Mouse (Mus musculus) megakaryocyte, adult 5-6 weeks (primary cell): Measurements from ENCODE around the gene Gm13279. TPM values are rescaled to one million over a fixed set of nuclear protein-coding genes. Genes with fewer than 3 reads are reported as not detected.
"Not testable (repeated sequence)": the region's sequence is repeated elsewhere in the genome, so short reads cannot be mapped to it uniquely, and the experiment has no call there.

Source experiments
- ATAC-seq: 2 replicates; pipeline ENCODE4 v1.8.0; 2016; ENCODE audit warnings: mild to moderate bottlenecking, inconsistent platforms; ENCODE audit not compliant: poor library complexity, severe bottlenecking
- total RNA-seq, 2 experiments: library from RNA; stranded (forward) in 1 of 2; stranded (reverse) in 1 of 2; fragments of 153-499, 151-499 nt in 1 of 2; fragments of 221-1000, 200-1000 nt in 1 of 2; gene quantifications; 2 replicates each; pipeline versions ENCODE4 v1.2.3 to v1.2.4; 2015 to 2017

Gene Gm13279
- total RNA-seq, 2 experiments from 2014 or later, result not detected

DNA sequence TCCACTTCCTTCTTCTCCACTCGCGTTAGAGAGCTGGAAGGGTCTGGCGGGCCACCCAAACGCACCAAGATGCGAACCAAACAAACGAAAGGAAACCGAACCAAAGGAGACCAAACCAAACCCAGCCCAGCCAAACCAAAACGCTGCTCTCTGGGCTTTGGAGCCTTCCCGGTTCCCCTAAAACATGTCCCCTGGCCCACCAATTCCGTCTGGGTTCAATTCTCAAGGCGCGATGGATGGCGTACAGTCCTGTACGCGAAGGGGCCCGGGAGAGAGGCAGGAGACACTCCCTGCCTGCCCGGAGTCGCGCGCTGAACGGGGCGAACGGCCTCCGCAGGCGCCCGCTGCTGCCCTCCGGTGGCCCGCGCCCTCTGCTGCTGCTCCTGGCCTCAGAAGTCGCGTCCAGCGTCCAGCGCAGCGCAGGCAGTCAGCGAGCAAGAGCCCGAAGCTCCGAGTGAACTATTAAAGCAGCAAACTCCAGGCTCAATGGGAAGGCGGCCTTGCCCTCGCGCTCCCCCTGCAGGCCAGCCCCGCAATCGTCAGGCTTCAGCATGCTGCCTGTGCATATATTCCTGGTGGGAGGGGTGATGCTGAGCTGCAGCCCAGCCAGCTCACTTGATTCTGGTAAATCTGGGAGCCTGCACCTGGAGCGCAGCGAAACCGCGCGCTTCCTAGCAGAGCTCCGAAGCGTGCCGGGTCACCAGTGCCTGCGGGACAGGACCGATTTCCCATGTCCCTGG lies 3.1 kb upstream of the Gm13279 start, which contains the start of gene Gm13275:
Gene Gm13275 (plus strand): TSS at position 552 of the 740 bp plus-strand sequence.
- ATAC-seq, result not testable (repeated sequence)

DNA sequence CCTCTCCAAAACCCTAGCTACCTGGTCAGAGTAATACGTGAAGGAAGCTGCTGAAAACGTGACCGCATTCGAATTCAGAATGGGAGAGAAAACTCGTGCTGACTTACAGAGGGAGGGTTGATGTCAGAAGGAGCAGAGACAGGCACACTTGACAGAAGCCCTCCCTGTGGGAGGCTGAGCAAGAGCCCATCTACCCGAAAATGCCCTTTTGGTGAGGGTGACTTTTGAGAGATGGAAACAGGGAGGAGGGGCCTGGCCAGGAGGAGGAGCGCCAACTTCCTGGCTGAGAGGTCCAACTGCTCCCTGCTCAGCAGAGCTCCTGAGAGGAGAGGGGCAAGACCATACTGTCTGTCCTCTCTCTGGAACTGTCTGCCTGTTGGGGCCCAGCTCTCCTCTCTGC lies 2.2 kb downstream of the Gm13279 start, which contains the start of gene Gm13285:
Gene Gm13285 (plus strand): TSS at position 301 of the 400 bp plus-strand sequence.
- ATAC-seq, result not testable (repeated sequence)

DNA sequence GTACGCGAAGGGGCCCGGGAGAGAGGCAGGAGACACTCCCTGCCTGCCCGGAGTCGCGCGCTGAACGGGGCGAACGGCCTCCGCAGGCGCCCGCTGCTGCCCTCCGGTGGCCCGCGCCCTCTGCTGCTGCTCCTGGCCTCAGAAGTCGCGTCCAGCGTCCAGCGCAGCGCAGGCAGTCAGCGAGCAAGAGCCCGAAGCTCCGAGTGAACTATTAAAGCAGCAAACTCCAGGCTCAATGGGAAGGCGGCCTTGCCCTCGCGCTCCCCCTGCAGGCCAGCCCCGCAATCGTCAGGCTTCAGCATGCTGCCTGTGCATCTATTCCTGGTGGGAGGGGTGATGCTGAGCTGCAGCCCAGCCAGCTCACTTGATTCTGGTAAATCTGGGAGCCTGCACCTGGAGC lies 5.8 kb downstream of the Gm13279 start, which contains the start of gene Gm13287:
Gene Gm13287 (plus strand): TSS at position 301 of the 400 bp plus-strand sequence.
- ATAC-seq, result not testable (repeated sequence)

DNA sequence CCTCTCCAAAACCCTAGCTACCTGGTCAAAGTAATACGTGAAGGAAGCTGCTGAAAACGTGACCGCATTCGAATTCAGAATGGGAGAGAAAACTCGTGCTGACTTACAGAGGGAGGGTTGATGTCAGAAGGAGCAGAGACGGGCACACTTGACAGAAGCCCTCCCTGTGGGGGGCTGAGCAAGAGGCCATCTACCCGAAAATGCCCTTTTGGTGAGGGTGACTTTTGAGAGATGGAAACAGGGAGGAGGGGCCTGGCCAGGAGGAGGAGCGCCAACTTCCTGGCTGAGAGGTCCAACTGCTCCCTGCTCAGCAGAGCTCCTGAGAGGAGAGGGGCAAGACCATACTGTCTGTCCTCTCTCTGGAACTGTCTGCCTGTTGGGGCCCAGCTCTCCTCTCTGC lies 8.0 kb downstream of the Gm13279 start, which contains the start of gene Gm13288:
Gene Gm13288 (plus strand): TSS at position 301 of the 400 bp plus-strand sequence.
- ATAC-seq, result not testable (repeated sequence)

DNA sequence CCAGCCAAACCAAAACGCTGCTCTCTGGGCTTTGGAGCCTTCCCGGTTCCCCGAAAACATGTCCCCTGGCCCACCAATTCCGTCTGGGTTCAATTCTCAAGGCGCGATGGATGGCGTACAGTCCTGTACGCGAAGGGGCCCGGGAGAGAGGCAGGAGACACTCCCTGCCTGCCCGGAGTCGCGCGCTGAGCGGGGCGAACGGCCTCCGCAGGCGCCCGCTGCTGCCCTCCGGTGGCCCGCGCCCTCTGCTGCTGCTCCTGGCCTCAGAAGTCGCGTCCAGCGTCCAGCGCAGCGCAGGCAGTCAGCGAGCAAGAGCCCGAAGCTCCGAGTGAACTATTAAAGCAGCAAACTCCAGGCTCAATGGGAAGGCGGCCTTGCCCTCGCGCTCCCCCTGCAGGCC lies 8.6 kb downstream of the Gm13279 start:
- not testable (repeated sequence) for ATAC-seq

DNA sequence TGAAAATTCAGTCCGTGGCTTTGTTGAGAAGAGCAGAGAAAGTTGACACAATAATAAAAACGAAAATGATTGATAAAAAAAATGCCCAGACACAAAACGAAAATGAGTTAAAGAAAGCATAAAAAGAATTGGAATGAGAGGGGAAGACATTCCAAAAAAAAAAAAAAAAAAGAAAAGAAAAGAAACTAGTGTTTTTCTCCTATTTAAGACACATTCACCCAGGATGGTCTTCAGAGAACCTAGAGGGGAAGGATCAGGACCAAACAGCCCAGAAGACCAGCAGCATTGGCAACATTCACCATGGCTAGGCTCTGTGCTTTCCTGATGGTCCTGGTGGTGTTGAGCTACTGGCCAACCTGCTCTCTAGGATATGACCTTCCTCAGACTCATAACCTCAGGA lies 18.7 kb downstream of the Gm13279 start, which contains the start of gene Ifna7:
Gene Ifna7 (plus strand): TSS at position 301 of the 400 bp plus-strand sequence.
- no peak for ATAC-seq

DNA sequence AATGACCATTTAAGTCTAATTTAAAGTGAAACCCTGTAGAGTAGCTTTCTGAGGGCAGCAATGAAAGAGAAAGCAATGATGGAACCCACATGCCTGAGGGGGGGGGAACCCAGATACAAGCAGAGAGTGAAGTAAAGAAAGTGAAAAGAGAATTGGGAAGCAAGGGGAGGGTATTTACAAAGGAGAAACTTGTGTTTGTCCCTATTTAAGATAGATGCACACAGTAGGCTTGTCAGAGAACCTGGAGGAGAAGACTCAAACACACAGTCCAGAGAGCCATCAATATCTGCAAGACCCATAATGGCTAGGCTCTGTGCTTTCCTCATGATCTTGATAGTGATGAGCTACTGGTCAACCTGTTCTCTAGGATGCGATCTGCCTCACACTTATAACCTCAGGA lies 22.5 kb downstream of the Gm13279 start, which contains the start of gene Ifna11:
Gene Ifna11 (plus strand): TSS at position 301 of the 400 bp plus-strand sequence.
- no peak for ATAC-seq

DNA sequence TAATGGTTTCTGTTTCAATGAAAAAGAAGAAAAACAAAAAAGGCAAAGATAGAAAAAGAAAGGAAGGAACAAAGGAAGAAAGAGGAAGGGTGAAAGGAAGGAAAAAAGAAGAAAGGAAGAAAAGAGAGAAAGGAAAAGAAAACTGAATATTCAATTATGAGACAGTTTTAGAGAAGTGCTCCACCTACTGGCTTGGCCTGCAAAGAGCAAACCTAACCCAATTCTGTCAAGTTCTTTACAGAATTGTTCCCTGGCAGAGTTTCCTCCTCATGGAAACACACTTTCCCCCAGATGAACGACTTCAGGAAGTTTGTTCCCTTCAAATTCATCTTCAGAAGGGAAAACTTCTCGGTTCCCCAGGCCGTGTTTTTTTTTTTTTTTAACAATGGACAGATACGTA lies 25.8 kb downstream of the Gm13279 start:
- peak; percentile 62; the same call in 1 of the 2 replicates for ATAC-seq

DNA sequence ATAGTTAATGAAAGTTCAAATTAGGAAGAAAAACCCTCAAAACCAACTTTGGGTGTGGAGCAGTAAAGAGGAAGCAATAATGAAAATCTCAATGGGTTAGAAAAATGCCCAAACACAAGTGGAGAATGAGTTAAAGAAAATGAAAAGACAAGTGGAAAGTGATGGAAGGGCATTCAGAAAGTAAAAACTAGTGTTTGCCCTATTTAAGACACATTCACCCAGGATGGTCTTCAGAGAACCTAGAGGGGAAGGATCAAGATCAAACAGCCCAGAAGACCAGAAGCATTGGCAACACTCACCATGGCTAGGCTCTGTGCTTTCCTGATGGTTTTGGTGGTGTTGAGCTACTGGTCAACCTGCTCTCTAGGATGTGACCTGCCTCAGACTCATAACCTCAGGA lies 29.9 kb downstream of the Gm13279 start, which contains the start of gene Ifna6:
Gene Ifna6 (plus strand): TSS at position 301 of the 400 bp plus-strand sequence.
- not testable (repeated sequence) for ATAC-seq

DNA sequence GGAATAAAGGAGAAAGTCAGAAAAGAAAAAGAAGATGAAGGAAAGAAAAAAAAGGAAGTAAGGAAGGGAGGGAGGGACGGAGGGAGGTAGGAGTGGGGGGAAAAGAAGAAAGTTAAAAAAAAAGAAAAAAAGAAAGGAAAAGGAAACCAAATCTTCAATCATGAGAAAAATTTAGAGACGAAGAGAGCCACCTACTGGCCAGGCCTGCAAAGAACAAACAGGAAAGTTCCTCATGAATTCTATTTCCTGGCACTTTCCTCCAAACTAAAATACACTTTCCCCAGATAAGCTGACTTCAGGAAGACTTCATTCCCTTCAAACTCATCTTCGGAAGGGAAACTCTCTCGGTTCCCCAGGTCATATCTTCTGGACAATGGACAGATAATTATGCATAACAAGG lies 33.3 kb downstream of the Gm13279 start:
- ATAC-seq, result peak; percentile 54

DNA sequence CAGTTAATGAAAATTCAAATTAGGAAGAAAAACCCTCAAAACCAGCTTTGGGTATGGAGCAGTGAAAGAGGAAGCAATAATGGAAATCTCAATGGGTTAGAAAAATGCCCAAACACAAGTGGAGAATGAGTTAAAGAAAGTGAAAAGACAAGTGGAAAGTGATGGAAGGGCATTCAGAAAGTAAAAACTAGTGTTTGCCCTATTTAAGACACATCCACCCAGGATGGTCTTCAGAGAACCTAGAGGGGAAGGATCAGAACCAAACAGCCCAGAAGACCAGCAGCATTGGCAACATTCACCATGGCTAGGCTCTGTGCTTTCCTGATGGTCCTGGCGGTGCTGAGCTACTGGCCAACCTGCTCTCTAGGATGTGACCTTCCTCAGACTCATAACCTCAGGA lies 38.0 kb downstream of the Gm13279 start, which contains the start of gene Ifna5:
Gene Ifna5 (plus strand): TSS at position 301 of the 400 bp plus-strand sequence.
- not testable (repeated sequence) for ATAC-seq

DNA sequence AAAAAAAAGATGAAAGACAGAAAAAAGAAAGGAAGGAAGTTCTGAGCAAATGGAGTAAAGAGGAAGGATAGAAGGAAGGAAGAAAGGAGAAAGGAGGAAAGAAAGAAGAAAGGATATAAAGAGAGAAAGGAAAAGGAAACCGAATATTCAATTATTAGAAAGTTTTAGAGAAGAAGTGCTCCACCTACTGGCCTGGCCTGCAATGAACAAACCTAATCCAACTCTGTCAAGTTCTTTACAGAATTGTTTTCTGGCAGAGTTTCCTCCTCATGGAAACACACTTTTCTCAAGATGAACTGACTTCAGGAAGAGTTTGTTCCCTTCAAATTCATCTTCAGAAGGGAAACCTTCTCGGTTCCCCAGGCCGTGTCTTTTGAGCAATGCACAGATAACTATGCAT lies 41.6 kb downstream of the Gm13279 start:
- 0 out of 2 replicates have a peak, but pooled peaks have one; percentile 54 for ATAC-seq

DNA sequence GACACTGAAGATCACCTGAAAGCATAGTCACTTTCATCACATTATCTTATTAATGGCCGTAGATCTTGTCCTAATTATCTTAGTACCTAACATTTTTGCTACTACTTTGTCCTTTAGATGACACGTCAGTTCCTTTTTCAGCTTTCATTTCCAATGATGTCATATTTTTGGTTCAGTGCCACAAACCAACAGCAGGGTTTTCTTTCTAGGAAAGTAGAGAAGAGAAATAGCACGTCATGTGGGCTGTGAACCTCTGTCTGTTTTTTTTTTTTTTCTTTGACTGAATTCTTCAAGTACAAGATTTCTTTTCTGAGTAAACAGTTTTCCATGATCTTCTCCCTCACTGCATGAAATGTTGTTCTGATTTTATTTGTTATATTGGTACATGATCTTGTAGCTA lies 42.9 kb downstream of the Gm13279 start:
- ATAC-seq, result peak; percentile 46; the same call in 1 of the 2 replicates

DNA sequence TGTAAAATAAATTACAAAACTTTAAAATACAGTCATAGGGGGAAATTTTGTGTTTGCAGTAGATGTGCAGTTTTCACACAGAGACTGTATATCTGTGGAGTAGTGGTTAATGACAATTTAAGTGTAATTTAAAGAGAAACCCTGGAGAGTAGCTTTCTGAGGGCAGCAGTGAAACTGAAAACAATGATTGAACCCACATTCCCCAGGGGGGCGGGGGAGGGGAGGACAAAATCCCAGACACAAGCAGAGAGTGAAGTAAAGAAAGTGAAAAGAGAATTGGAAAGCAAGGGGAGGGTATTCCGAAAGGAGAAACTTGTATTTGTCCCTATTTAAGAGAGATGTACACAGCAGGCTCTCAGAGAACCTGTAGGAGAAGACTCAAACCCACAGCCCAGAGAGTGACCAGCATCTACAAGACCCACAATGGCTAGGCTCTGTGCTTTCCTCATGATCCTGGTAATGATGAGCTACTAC lies 44.3 kb downstream of the Gm13279 start, which contains the start of gene Ifna4:
Gene Ifna4 (plus strand): TSS at position 424 of the 474 bp plus-strand sequence.
- ATAC-seq, result no peak

DNA sequence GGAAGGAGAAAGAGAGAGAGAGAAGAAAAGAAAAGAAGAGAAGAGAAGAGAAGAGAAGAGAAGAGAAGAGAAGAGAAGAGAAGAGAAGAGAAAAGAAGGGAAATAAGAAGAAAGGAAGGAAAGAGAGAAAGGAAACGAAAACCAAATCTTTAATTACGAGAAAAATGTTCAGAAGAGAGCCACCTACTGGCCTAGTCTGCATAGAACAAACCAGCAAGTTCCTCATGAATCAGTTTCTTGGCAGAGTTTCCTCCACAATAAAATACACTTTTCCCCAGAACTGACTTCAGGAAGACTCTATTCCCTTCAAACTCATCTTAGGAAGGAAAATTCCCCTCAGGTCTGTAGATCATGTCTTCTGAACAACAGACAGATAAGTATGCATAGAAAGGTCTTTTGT lies 48.1 kb downstream of the Gm13279 start:
- ATAC-seq, result no peak

Other genes starting within 250 kb of the Gm13279 start
Only the 30 nearest of the 31 such genes appear.
- gene Ifna14, start 225.6 kb upstream of the Gm13279 start, total RNA-seq (2015), result not detected in 2 replicates
- not detected in 2 replicates for gene Ifna14, start 225.6 kb upstream of the Gm13279 start, total RNA-seq (2017)
- gene Ifna9, start 205.0 kb upstream of the Gm13279 start, total RNA-seq (2015), result not detected in 2 replicates
- gene Ifna9, start 205.0 kb upstream of the Gm13279 start, total RNA-seq (2017), result not detected in 2 replicates
- not detected in 2 replicates for gene Ifna12, start 194.0 kb upstream of the Gm13279 start, total RNA-seq (2015)
- not detected in 2 replicates for gene Ifna12, start 194.0 kb upstream of the Gm13279 start, total RNA-seq (2017)
- not detected in 2 replicates for gene C87499, start 163.0 kb upstream of the Gm13279 start, total RNA-seq (2015)
- not detected in 2 replicates for gene C87499, start 163.0 kb upstream of the Gm13279 start, total RNA-seq (2017)
- not detected in 2 replicates for gene Ifna13, start 152.9 kb upstream of the Gm13279 start, total RNA-seq (2015)
- not detected in 2 replicates for gene Ifna13, start 152.9 kb upstream of the Gm13279 start, total RNA-seq (2017)
- gene Ifna16, start 120.5 kb upstream of the Gm13279 start, total RNA-seq (2015), result not detected in 2 replicates
- gene Ifna16, start 120.5 kb upstream of the Gm13279 start, total RNA-seq (2017), result not detected in 2 replicates
- not detected in 2 replicates for gene Ifna2, start 113.5 kb upstream of the Gm13279 start, total RNA-seq (2015)
- gene Ifna2, start 113.5 kb upstream of the Gm13279 start, total RNA-seq (2017), result not detected in 2 replicates
- not detected in 2 replicates for gene Ifnab, start 106.0 kb upstream of the Gm13279 start, total RNA-seq (2015)
- gene Ifnab, start 106.0 kb upstream of the Gm13279 start, total RNA-seq (2017), result not detected in 2 replicates
- not detected in 2 replicates for gene Gm26566, start 75.6 kb upstream of the Gm13279 start, total RNA-seq (2015)
- 0.55 TPM in 1 of 2 replicates, not detected in the other for gene Gm26566, start 75.6 kb upstream of the Gm13279 start, total RNA-seq (2017)
- gene Klhl9, start 74.9 kb upstream of the Gm13279 start, total RNA-seq (2015), result 56.7 and 61.1 TPM in 2 replicates
- gene Klhl9, start 74.9 kb upstream of the Gm13279 start, total RNA-seq (2017), result 83.8 and 85.5 TPM in 2 replicates
- not detected in 2 replicates for gene Gm13271, start 42.5 kb upstream of the Gm13279 start, total RNA-seq (2015)
- not detected in 2 replicates for gene Gm13271, start 42.5 kb upstream of the Gm13279 start, total RNA-seq (2017)
- gene Gm13283, start 37.3 kb upstream of the Gm13279 start, total RNA-seq (2015), result not detected in 2 replicates
- 0.18 and 0.20 TPM in 2 replicates for gene Gm13283, start 37.3 kb upstream of the Gm13279 start, total RNA-seq (2017)
- not detected in 2 replicates for gene Gm13290, start 23.6 kb upstream of the Gm13279 start, total RNA-seq (2015)
- gene Gm13290, start 23.6 kb upstream of the Gm13279 start, total RNA-seq (2017), result not detected in 2 replicates
- not detected in 2 replicates for gene Gm13289, start 20.5 kb upstream of the Gm13279 start, total RNA-seq (2015)
- not detected in 2 replicates for gene Gm13289, start 20.5 kb upstream of the Gm13279 start, total RNA-seq (2017)
- not detected in 2 replicates for gene Gm13272, start 17.5 kb upstream of the Gm13279 start, total RNA-seq (2015)
- not detected in 2 replicates for gene Gm13272, start 17.5 kb upstream of the Gm13279 start, total RNA-seq (2017)
- gene Ifnz, start 15.3 kb upstream of the Gm13279 start, total RNA-seq (2015), result not detected in 2 replicates
- gene Ifnz, start 15.3 kb upstream of the Gm13279 start, total RNA-seq (2017), result not detected in 2 replicates
- not detected in 2 replicates for gene Gm13276, start 11.7 kb upstream of the Gm13279 start, total RNA-seq (2015)
- gene Gm13276, start 11.7 kb upstream of the Gm13279 start, total RNA-seq (2017), result not detected in 2 replicates
- gene Gm13277, start 8.8 kb upstream of the Gm13279 start, total RNA-seq (2015), result not detected in 2 replicates
- not detected in 2 replicates for gene Gm13277, start 8.8 kb upstream of the Gm13279 start, total RNA-seq (2017)
- gene Gm13278, start 5.8 kb upstream of the Gm13279 start, total RNA-seq (2015), result not detected in 2 replicates
- not detected in 2 replicates for gene Gm13278, start 5.8 kb upstream of the Gm13279 start, total RNA-seq (2017)
- not detected in 2 replicates for gene Gm13275, start 2.9 kb upstream of the Gm13279 start, total RNA-seq (2015)
- not detected in 2 replicates for gene Gm13275, start 2.9 kb upstream of the Gm13279 start, total RNA-seq (2017)
- gene Gm13285, start 2.3 kb downstream of the Gm13279 start, total RNA-seq (2015), result not detected in 2 replicates
- gene Gm13285, start 2.3 kb downstream of the Gm13279 start, total RNA-seq (2017), result not detected in 2 replicates
- gene Gm13287, start 5.9 kb downstream of the Gm13279 start, total RNA-seq (2015), result not detected in 2 replicates
- not detected in 2 replicates for gene Gm13287, start 5.9 kb downstream of the Gm13279 start, total RNA-seq (2017)
- gene Gm13288, start 8.1 kb downstream of the Gm13279 start, total RNA-seq (2015), result not detected in 2 replicates
- not detected in 2 replicates for gene Gm13288, start 8.1 kb downstream of the Gm13279 start, total RNA-seq (2017)
- not detected in 2 replicates for gene Ifna7, start 18.8 kb downstream of the Gm13279 start, total RNA-seq (2015)
- gene Ifna7, start 18.8 kb downstream of the Gm13279 start, total RNA-seq (2017), result not detected in 2 replicates
- not detected in 2 replicates for gene Ifna11, start 22.6 kb downstream of the Gm13279 start, total RNA-seq (2015)
- not detected in 2 replicates for gene Ifna11, start 22.6 kb downstream of the Gm13279 start, total RNA-seq (2017)
- not detected in 2 replicates for gene Ifna6, start 30.0 kb downstream of the Gm13279 start, total RNA-seq (2015)
- gene Ifna6, start 30.0 kb downstream of the Gm13279 start, total RNA-seq (2017), result not detected in 2 replicates
- gene Ifna5, start 38.1 kb downstream of the Gm13279 start, total RNA-seq (2015), result not detected in 2 replicates
- gene Ifna5, start 38.1 kb downstream of the Gm13279 start, total RNA-seq (2017), result not detected in 2 replicates
- not detected in 2 replicates for gene Ifna4, start 44.5 kb downstream of the Gm13279 start, total RNA-seq (2015)
- not detected in 2 replicates for gene Ifna4, start 44.5 kb downstream of the Gm13279 start, total RNA-seq (2017)
- not detected in 2 replicates for gene Ifna1, start 52.7 kb downstream of the Gm13279 start, total RNA-seq (2015)
- not detected in 2 replicates for gene Ifna1, start 52.7 kb downstream of the Gm13279 start, total RNA-seq (2017)
- gene Ifne, start 82.8 kb downstream of the Gm13279 start, total RNA-seq (2015), result not detected in 2 replicates
- gene Ifne, start 82.8 kb downstream of the Gm13279 start, total RNA-seq (2017), result not detected in 2 replicates